Mouse (Mus musculus): Measurements from ENCODE around the gene Mpo. TPM values are rescaled to one million over a fixed set of nuclear protein-coding genes. Genes with fewer than 3 reads are reported as not detected.

The Mpo gene
- polyA plus RNA-seq, 1 experiment from 2014 or later: 6.1 TPM

DNA sequence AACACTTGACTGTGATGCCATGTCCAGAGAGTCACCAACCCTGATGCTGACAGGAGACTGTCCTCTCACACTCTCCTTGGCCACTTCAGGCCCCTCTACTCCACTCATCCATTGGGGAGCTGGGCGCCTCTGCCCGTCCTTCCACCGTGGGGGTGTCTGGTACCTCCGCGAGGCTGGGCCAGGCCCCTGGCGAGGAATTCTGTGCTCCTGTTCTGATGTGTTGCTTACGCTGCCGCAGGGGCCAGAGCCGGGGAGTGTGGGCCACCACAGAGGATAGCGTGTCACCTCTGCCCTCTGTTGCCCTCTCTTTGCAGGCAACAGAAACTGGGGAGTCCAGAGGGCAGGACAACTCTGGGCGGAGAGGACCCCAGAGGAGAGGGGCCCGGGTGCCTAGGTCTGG is 14.5 kb upstream of the Mpo start:
- 0 out of 2 replicates have a peak, but pooled peaks have one; percentile 23 for ATAC-seq
- WGBS: 30% methylated on average over 12 of the region's 12 CpGs
- H3K4me2 ChIP-seq (ENCODE audit: low read depth, low read length): peak overlapping the region; percentile 75
- H3K27me3 ChIP-seq (replicated peaks; ENCODE audit: control insufficient read depth, insufficient read depth, low read length): 0 out of 2 replicates have a peak, but pooled peaks cover 2% of the 10 kb centered on the region
- H3K36me3 ChIP-seq (ENCODE audit: control insufficient read depth, insufficient read depth, low read length): no peaks in the 10 kb centered on the region
- H3K9me3 ChIP-seq (ENCODE audit: control insufficient read depth, low read length): no peaks in the 10 kb centered on the region
- H3K27ac ChIP-seq (ENCODE audit: low read length): no peak overlapping the region
- H3K4me3 ChIP-seq (ENCODE audit: low read length): peak overlapping the region; percentile 44
- H3K9ac ChIP-seq (ENCODE audit: low read depth, low read length): peak overlapping the region; percentile 72; the same call in 1 of the 2 replicates
- H3K4me1 ChIP-seq (ENCODE audit: control insufficient read depth, insufficient read depth, low read length): peaks cover 14% of the 10 kb centered on the region

DNA sequence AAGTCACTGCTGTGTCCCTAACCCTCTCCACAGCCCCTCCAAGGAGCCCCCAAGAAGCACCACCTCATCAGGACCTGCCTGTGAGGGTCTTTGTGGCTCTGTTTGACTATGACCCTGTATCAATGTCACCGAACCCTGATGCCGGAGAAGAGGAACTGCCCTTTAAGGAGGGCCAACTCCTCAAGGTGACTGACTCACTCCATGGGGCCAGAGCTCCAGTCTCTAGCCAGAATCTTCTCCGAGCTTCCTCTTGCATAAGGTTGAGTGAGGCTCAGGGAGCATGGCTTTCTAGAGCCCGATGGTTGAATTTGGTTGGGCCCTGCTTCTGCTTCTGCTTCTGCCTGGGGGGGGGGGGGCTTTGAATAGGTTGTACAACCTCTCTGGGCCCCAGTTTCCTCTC is 14.0 kb upstream of the Mpo start:
- no peak for ATAC-seq
- WGBS: 86% methylated on average over 4 of the region's 4 CpGs
- no peaks in the 10 kb centered on the region for H3K36me3 ChIP-seq (ENCODE audit: control insufficient read depth, insufficient read depth, low read length)
- no peak overlapping the region for H3K4me2 ChIP-seq (ENCODE audit: low read depth, low read length)
- peaks cover 14% of the 10 kb centered on the region for H3K4me1 ChIP-seq (ENCODE audit: control insufficient read depth, insufficient read depth, low read length)
- H3K27ac ChIP-seq (ENCODE audit: low read length): no peak overlapping the region
- H3K9me3 ChIP-seq (ENCODE audit: control insufficient read depth, low read length): no peaks in the 10 kb centered on the region
- no peak overlapping the region for H3K9ac ChIP-seq (ENCODE audit: low read depth, low read length)
- no peak overlapping the region for H3K4me3 ChIP-seq (ENCODE audit: low read length)
- H3K27me3 ChIP-seq (replicated peaks; ENCODE audit: control insufficient read depth, insufficient read depth, low read length): 0 out of 2 replicates have a peak, but pooled peaks cover 2% of the 10 kb centered on the region

DNA sequence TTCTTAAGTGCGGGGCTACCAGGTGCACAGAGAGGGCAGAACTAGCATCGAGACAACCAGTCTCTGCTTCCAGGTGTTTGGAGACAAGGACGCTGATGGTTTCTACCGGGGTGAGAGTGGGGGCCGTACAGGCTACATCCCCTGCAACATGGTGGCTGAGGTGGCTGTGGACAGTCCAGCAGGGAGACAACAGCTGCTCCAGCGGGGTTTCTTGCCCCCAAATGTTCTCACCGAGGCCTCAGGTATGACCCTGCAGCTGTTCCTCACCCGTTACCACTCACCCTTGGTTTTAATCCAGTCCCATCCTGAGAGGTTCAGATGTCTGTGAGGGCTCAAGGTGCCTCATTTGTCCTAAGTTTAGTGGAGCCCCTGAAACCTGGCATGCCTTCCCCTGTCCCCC is 13.3 kb upstream of the Mpo start:
- H3K9ac ChIP-seq (ENCODE audit: low read depth, low read length): no peak overlapping the region
- H3K9me3 ChIP-seq (ENCODE audit: control insufficient read depth, low read length): no peaks in the 10 kb centered on the region
- no peak overlapping the region for H3K4me2 ChIP-seq (ENCODE audit: low read depth, low read length)
- H3K4me1 ChIP-seq (ENCODE audit: control insufficient read depth, insufficient read depth, low read length): peaks cover 14% of the 10 kb centered on the region
- no peak overlapping the region for H3K4me3 ChIP-seq (ENCODE audit: low read length)
- ATAC-seq: no peak
- H3K36me3 ChIP-seq (ENCODE audit: control insufficient read depth, insufficient read depth, low read length): no peaks in the 10 kb centered on the region
- 0 out of 2 replicates have a peak, but pooled peaks cover 2% of the 10 kb centered on the region for H3K27me3 ChIP-seq (replicated peaks; ENCODE audit: control insufficient read depth, insufficient read depth, low read length)
- 82% methylated on average over 8 of the region's 8 CpGs for WGBS
- H3K27ac ChIP-seq (ENCODE audit: low read length): no peak overlapping the region

DNA sequence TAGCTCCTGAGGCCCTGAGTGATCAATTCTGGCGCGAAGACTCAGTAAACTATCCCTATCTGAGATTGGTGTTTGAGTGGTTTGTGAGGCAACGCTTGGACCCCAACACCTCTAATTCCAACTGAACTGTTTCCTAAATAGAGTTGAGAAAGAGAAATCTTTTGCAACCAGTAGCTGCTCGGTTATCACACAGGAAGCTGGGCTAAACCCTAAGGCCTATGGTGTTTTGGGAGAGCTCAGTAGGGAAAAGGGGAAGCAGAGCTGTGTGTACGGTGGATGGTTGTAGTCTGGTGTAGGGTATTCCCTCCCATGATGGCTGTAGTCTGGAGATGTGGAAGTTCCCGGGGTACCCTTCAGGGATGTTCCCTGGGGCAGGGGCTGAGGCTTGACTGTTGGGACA is 3.3 kb upstream of the Mpo start:
- no peak overlapping the region for H3K4me2 ChIP-seq (ENCODE audit: low read depth, low read length)
- 87% methylated on average over 6 of the region's 6 CpGs for WGBS
- no peaks in the 10 kb centered on the region for H3K27me3 ChIP-seq (replicated peaks; ENCODE audit: control insufficient read depth, insufficient read depth, low read length)
- H3K9ac ChIP-seq (ENCODE audit: low read depth, low read length): no peak overlapping the region
- no peaks in the 10 kb centered on the region for H3K36me3 ChIP-seq (ENCODE audit: control insufficient read depth, insufficient read depth, low read length)
- no peaks in the 10 kb centered on the region for H3K4me1 ChIP-seq (ENCODE audit: control insufficient read depth, insufficient read depth, low read length)
- no peak overlapping the region for H3K27ac ChIP-seq (ENCODE audit: low read length)
- no peaks in the 10 kb centered on the region for H3K9me3 ChIP-seq (ENCODE audit: control insufficient read depth, low read length)
- H3K4me3 ChIP-seq (ENCODE audit: low read length): no peak overlapping the region
- no peak for ATAC-seq

DNA sequence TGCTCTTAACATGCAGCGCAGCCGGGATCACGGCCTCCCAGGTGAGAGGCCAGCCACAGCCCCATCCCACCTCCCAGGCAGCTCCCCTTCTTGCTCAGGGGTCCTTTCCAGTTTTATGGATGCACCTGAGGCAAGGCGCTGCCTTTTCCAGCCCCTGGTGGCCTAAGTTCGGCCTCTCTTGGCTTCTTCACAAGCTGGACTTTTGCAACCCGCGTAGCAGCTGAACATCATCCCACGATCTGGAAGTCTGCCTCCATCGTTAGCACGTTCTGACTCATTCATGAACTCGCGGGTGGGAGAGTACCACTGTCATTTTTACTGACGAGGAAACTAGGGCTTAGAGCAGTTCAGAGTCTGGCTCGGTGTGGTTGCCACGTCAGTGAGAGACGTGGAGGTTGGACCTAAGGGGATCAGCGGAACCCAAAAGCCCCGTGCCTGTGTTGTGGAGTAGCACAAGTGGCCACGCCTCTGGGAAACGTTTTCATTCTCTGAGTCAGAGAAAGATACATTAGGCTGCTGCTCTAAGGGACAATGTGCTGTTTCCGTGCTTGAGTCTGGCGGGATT is 8.4 kb downstream of the Mpo start:
- no peaks in the 10 kb centered on the region for H3K9me3 ChIP-seq (ENCODE audit: control insufficient read depth, low read length)
- no peak overlapping the region for H3K27ac ChIP-seq (ENCODE audit: low read length)
- ATAC-seq: no peak
- H3K4me1 ChIP-seq (ENCODE audit: control insufficient read depth, insufficient read depth, low read length): no peaks in the 10 kb centered on the region
- no peaks in the 10 kb centered on the region for H3K36me3 ChIP-seq (ENCODE audit: control insufficient read depth, insufficient read depth, low read length)
- H3K4me2 ChIP-seq (ENCODE audit: low read depth, low read length): no peak overlapping the region
- H3K9ac ChIP-seq (ENCODE audit: low read depth, low read length): no peak overlapping the region
- WGBS: 80% methylated on average over 22 of the region's 22 CpGs
- H3K4me3 ChIP-seq (ENCODE audit: low read length): no peak overlapping the region
- 0 out of 2 replicates have a peak, but pooled peaks cover 2% of the 10 kb centered on the region for H3K27me3 ChIP-seq (replicated peaks; ENCODE audit: control insufficient read depth, insufficient read depth, low read length)

DNA sequence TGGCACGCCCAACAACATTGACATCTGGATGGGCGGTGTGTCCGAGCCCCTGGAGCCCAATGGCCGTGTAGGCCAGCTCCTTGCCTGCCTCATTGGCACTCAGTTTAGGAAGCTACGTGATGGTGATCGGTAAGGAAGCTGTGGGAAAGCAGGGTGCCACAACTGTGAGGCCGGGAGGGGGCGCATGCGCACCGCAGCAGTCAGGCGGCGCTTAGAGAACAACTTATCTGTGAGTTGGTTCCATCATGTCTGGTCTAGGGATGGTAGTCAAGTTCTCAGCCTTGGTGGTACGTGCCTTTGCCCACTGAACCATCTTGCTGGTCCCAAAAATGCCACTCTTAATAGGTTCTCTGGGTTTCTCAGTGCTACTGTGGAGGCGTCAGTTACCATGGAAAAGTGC is 9.2 kb downstream of the Mpo start:
- Histone ChIP-seq H3K27ac (ENCODE audit: low read length) (no peak overlapping the region), H3K36me3 (ENCODE audit: control insufficient read depth, insufficient read depth, low read length) (no peaks in the 10 kb centered on the region), H3K4me3 (ENCODE audit: low read length) (no peak overlapping the region), H3K4me2 (ENCODE audit: low read depth, low read length) (no peak overlapping the region), H3K9ac (ENCODE audit: low read depth, low read length) (no peak overlapping the region), H3K9me3 (ENCODE audit: control insufficient read depth, low read length) (no peaks in the 10 kb centered on the region), H3K4me1 (ENCODE audit: control insufficient read depth, insufficient read depth, low read length) (no peaks in the 10 kb centered on the region), H3K27me3 (replicated peaks; ENCODE audit: control insufficient read depth, insufficient read depth, low read length) (no peaks in the 10 kb centered on the region)
- no peak for ATAC-seq
- 47% methylated on average over 14 of the region's 14 CpGs for WGBS

DNA sequence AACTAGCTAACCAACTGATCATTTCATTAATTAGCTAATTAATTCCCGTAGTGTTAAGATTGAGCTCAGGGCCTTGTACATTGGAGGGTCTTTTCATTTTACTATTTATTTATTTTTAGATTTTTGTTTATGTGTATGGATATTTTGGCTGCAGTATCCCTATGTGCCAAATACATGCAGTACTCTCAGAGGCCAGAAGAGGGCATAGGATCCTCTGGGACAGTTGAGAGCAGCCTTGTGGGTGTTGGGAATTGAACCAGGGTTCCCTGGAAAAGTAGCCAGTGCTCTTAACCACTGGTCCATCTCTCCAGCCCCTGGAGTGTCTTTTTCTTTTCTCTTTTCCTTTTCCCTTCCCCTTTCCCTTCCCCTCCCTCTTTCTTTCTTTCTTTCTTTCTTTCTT is 12.1 kb downstream of the Mpo start:
- no peak overlapping the region for H3K4me3 ChIP-seq (ENCODE audit: low read length)
- H3K4me1 ChIP-seq (ENCODE audit: control insufficient read depth, insufficient read depth, low read length): no peaks in the 10 kb centered on the region
- no peaks in the 10 kb centered on the region for H3K36me3 ChIP-seq (ENCODE audit: control insufficient read depth, insufficient read depth, low read length)
- no peak overlapping the region for H3K27ac ChIP-seq (ENCODE audit: low read length)
- no peaks in the 10 kb centered on the region for H3K27me3 ChIP-seq (replicated peaks; ENCODE audit: control insufficient read depth, insufficient read depth, low read length)
- H3K9ac ChIP-seq (ENCODE audit: low read depth, low read length): no peak overlapping the region
- no peaks in the 10 kb centered on the region for H3K9me3 ChIP-seq (ENCODE audit: control insufficient read depth, low read length)
- ATAC-seq: no peak
- WGBS: 69% methylated on average over 1 of the region's 1 CpGs
- no peak overlapping the region for H3K4me2 ChIP-seq (ENCODE audit: low read depth, low read length)

DNA sequence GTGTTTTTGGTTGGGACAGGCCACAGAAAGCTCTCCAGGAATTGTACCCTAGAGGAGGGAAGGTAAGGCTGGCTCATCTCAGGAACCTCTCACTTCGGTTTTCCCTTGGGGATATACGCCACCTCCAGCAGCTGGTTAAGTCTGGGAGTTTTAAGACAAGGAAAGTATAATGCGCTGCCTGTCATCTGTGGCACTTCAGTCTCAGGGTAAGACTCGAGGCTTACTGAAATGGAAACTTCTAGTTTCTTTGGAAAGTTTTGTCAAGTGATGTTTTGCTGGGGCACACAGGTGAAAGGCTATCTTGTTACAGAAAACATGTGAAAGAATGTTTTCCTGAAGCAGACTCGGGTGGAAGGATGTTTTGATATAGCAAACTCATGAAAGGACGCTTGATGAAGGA is 14.1 kb downstream of the Mpo start:
- Histone ChIP-seq H3K9me3 (ENCODE audit: control insufficient read depth, low read length) (no peaks in the 10 kb centered on the region), H3K9ac (ENCODE audit: low read depth, low read length) (no peak overlapping the region), H3K36me3 (ENCODE audit: control insufficient read depth, insufficient read depth, low read length) (no peaks in the 10 kb centered on the region), H3K4me1 (ENCODE audit: control insufficient read depth, insufficient read depth, low read length) (no peaks in the 10 kb centered on the region), H3K27me3 (replicated peaks; ENCODE audit: control insufficient read depth, insufficient read depth, low read length) (no peaks in the 10 kb centered on the region), H3K27ac (ENCODE audit: low read length) (no peak overlapping the region), H3K4me3 (ENCODE audit: low read length) (no peak overlapping the region), H3K4me2 (ENCODE audit: low read depth, low read length) (no peak overlapping the region)
- ATAC-seq: no peak
- 87% methylated on average over 6 of the region's 6 CpGs for WGBS

DNA sequence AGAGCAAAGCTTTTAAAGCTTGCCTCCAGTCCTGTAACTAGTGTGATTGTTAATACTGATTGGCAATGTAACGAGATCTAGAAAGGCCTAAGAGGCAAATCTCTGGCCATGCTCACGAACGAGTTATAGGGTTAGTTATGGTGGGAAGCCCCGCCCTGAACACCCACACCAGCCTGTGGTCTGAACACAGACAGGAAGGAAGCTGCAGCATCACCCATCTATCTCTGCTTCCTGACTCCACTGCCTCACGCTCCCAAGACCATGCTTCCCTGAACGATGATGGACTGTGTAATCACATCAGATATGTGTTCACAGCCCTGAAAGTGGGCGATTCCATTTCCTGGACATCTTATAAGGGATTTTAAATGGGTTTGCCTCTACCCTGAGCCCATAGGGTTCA is 14.9 kb downstream of the Mpo start:
- Histone ChIP-seq H3K4me2 (ENCODE audit: low read depth, low read length) (no peak overlapping the region), H3K9ac (ENCODE audit: low read depth, low read length) (no peak overlapping the region), H3K27ac (ENCODE audit: low read length) (no peak overlapping the region), H3K27me3 (replicated peaks; ENCODE audit: control insufficient read depth, insufficient read depth, low read length) (no peaks in the 10 kb centered on the region), H3K4me3 (ENCODE audit: low read length) (no peak overlapping the region), H3K4me1 (ENCODE audit: control insufficient read depth, insufficient read depth, low read length) (no peaks in the 10 kb centered on the region), H3K9me3 (ENCODE audit: control insufficient read depth, low read length) (no peaks in the 10 kb centered on the region), H3K36me3 (ENCODE audit: control insufficient read depth, insufficient read depth, low read length) (no peaks in the 10 kb centered on the region)
- ATAC-seq: no peak
- 75% methylated on average over 7 of the region's 7 CpGs for WGBS

DNA sequence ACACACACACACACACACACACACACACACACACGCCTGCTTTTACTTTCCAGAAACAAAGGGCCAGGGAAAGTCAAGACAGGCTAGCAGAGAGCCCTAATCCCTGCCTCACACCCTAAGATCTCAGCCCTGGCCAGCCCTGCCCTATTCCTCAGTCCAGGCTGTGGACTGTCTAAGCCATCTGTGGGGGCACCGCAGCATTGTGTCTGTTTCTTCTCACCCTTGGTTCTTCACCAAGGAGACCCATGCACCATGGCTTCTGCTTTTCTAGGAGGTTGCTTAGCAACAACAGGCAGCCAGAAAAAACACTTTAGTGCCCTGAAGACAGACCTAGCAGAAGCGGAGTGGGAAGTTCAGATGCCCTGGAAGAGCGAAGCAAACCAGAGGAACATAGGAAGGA is 18.0 kb downstream of the Mpo start:
- H3K36me3 ChIP-seq (ENCODE audit: control insufficient read depth, insufficient read depth, low read length): no peaks in the 10 kb centered on the region
- WGBS: 35% methylated on average over 4 of the region's 4 CpGs
- peaks cover 5% of the 10 kb centered on the region; the same call in 1 of the 2 replicates for H3K27me3 ChIP-seq (replicated peaks; ENCODE audit: control insufficient read depth, insufficient read depth, low read length)
- H3K4me1 ChIP-seq (ENCODE audit: control insufficient read depth, insufficient read depth, low read length): no peaks in the 10 kb centered on the region
- H3K4me2 ChIP-seq (ENCODE audit: low read depth, low read length): no peak overlapping the region
- no peak overlapping the region for H3K9ac ChIP-seq (ENCODE audit: low read depth, low read length)
- H3K9me3 ChIP-seq (ENCODE audit: control insufficient read depth, low read length): no peaks in the 10 kb centered on the region
- no peak overlapping the region for H3K27ac ChIP-seq (ENCODE audit: low read length)
- no peak overlapping the region for H3K4me3 ChIP-seq (ENCODE audit: low read length)
- ATAC-seq: no peak
